In the genomic region with DNA sequence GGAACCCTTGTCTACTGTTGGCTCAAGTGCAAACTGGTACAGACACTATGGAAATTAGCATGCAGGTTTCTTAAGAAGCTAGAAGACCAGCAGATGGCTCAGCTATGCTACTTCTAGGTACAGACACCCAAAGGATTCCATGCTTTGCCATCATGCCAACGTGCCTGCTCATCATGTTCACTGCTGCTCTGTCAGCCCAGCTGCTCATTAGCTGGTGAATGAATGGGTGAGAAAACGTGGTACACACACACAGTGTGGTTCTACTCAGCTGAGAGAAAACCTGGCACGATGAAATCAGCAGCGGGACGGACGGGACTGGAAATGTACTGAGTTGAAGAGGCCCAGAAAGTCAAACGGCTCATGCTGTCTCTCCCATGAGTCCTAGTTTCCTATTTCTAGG, we compare ENCODE assay signal across 16 mouse cellular contexts.
DNase-seq lines count a peak whose midpoint lies in the region; TF ChIP-seq lines count a peak whose summit lies in the region.
"Had no signal": no experiment of that assay in that cellular context is flagged by ENCODE, and none has a peak within 500 bp of the region (broad histone marks: within the 10 kb centered on the region; RNA-seq: fewer than 3 reads in every experiment).

No protein-coding gene starts in this region.

- TF ChIP-seq CTCF in left cerebral cortex, adult 2 months (IDR thresholded peaks at IDR 0.05): no peak

- H3K4me3 ChIP-seq in left cerebral cortex, adult 2 months: no peak overlapping the region
- H3K4me3 ChIP-seq: heart, embryonic 15.5 days; megakaryocyte, embryonic 14.5 days; myocyte had no signal

- DNase-seq in left cerebral cortex, postnatal 14 days (ENCODE audit: low spot score in 2 of 2): peak; percentile 40 to 82
- no peak for DNase-seq in left cerebral cortex, adult 2 months (ENCODE audit: extremely low spot score in 1 of 2, low spot score in 2 of 2)
- DNase-seq in frontal cortex, postnatal 10 days (ENCODE audit: low spot score in 2 of 2): peak; percentile 16 to 28
- DNase-seq in layer of hippocampus, postnatal 10 days (ENCODE audit: low spot score in 2 of 2): peak; percentile 40 to 41
- peak; percentile 37 to 41 for DNase-seq in right cerebral cortex, postnatal 36 days (ENCODE audit: low spot score in 2 of 2)
- DNase-seq in urinary bladder, postnatal 14 days (ENCODE audit: low spot score): no peak
- DNase-seq in kidney, adult 18-20 months: no peak
- DNase-seq: adrenal gland, adult 8-10 months; cerebellum, adult 11 months; embryo, embryonic 11 days; gastrocnemius, postnatal 25 days; kidney, postnatal 10 days; lung, embryonic 14.5 days had no signal

- no peak overlapping the region for H3K27ac ChIP-seq in left cerebral cortex, adult 2 months
- H3K27ac ChIP-seq: heart, embryonic 15.5 days had no signal

- intact Hi-C loops in left cerebral cortex, postnatal 14 days (cut with DNase I): no loop called here
- intact Hi-C loops in left cerebral cortex, adult 2 months (cut with DNase I): no loop called here

Comparison
In these comparisons a context has a peak if more than half of its experiments do, and no peak if none do; other contexts are left out.
1. DNase-seq: peak in left cerebral cortex, postnatal 14 days (2 of 2), frontal cortex, postnatal 10 days (2 of 2), layer of hippocampus, postnatal 10 days (2 of 2) and right cerebral cortex, postnatal 36 days (2 of 2); none in left cerebral cortex, adult 2 months (0 of 2), urinary bladder, postnatal 14 days (single experiment) and kidney, adult 18-20 months (single experiment).